20 mouse cellular contexts compared by ENCODE assay signal in genomic region chr4:119828386-119828785, GRCm38 (mm10).
DNase-seq lines count a peak whose midpoint lies in the region; ATAC-seq lines count a peak whose summit lies in the region.
"Had no signal": no experiment of that assay in that cellular context is flagged by ENCODE, and none has a peak within 500 bp of the region (broad histone marks: within the 10 kb centered on the region; RNA-seq: fewer than 3 reads in every experiment).

No protein-coding gene starts in this region.

- no peak overlapping the region for H3K27ac ChIP-seq in kidney, embryonic 14.5 days (ENCODE audit: low read depth, low read length)
- H3K27ac ChIP-seq: forebrain, embryonic 13.5 days; limb, embryonic 10.5 days; neural tube, embryonic 13.5 days had no signal

- no peaks in the 10 kb centered on the region for H3K9me3 ChIP-seq in kidney, embryonic 14.5 days (ENCODE audit: control insufficient read depth, low read length)
- H3K9me3 ChIP-seq: forebrain, embryonic 13.5 days; limb, embryonic 10.5 days; megakaryocyte, embryonic 14.5 days; neural tube, embryonic 13.5 days had no signal

- ATAC-seq in common myeloid progenitor, adult 5-6 weeks (replicated peaks; ENCODE audit: low read depth, poor library complexity, severe bottlenecking), result peak; percentile 68
- no peak for ATAC-seq in kidney, embryonic 14.5 days (ENCODE audit: low FRiP score, low TSS enrichment)
- ATAC-seq: forebrain, embryonic 13.5 days; inflammation-experienced regulatory T-cells, adult 6 months; liver, postnatal 0 days; Patski had no signal

- H3K9ac ChIP-seq in kidney, embryonic 14.5 days (ENCODE audit: low read depth, low read length), result no peak overlapping the region
- H3K9ac ChIP-seq: forebrain, embryonic 13.5 days; liver, postnatal 0 days; neural tube, embryonic 13.5 days had no signal

- WGBS in kidney, embryonic 14.5 days, result 68% methylated on average over 3 of the region's 3 CpGs

- H3K36me3 ChIP-seq in kidney, embryonic 14.5 days (ENCODE audit: control insufficient read depth, insufficient read depth, low read length), result no peaks in the 10 kb centered on the region
- H3K36me3 ChIP-seq: limb, embryonic 10.5 days; neural tube, embryonic 13.5 days had no signal

- no peak overlapping the region for H3K4me2 ChIP-seq in kidney, embryonic 14.5 days (replicated peaks; ENCODE audit: low read depth, low read length)
- H3K4me2 ChIP-seq: forebrain, embryonic 13.5 days; neural tube, embryonic 13.5 days had no signal

- H3K27me3 ChIP-seq in kidney, embryonic 14.5 days (ENCODE audit: control insufficient read depth, insufficient read depth, low read length), result no peaks in the 10 kb centered on the region
- H3K27me3 ChIP-seq: forebrain, embryonic 13.5 days; neural tube, embryonic 13.5 days; Patski had no signal

- no peaks in the 10 kb centered on the region for H3K4me1 ChIP-seq in kidney, embryonic 14.5 days (ENCODE audit: control insufficient read depth, insufficient read depth, low read length)
- H3K4me1 ChIP-seq: forebrain, embryonic 13.5 days; neural tube, embryonic 13.5 days had no signal

- DNase-seq in urinary bladder, postnatal 4 days (ENCODE audit: low spot score in 2 of 2), result peak; percentile 13 to 42
- no peak for DNase-seq in urinary bladder, postnatal 25 days (ENCODE audit: low spot score)
- peak; percentile 46 for DNase-seq in cerebellum, adult 8-10 months
- DNase-seq in thymus, postnatal 14 days, result no peak
- DNase-seq in kidney, adult 8-10 months, result no peak
- DNase-seq: adrenal gland, postnatal 10 days; gastrocnemius, postnatal 14 days; layer of hippocampus, postnatal 36 days; liver, postnatal 0 days; lung, postnatal 10 days; midbrain, embryonic 14.5 days; thymus, postnatal 25 days had no signal

- no peak overlapping the region for H3K4me3 ChIP-seq in kidney, embryonic 14.5 days (ENCODE audit: low read length)
- H3K4me3 ChIP-seq: forebrain, embryonic 13.5 days; limb, embryonic 10.5 days; megakaryocyte, embryonic 14.5 days; neural tube, embryonic 13.5 days had no signal

Comparison
In these comparisons a context has a peak if more than half of its experiments do, and no peak if none do; other contexts are left out.
1. DNase-seq: peak in urinary bladder, postnatal 4 days (2 of 2) and cerebellum, adult 8-10 months (single experiment); none in urinary bladder, postnatal 25 days (single experiment), thymus, postnatal 14 days (single experiment) and kidney, adult 8-10 months (0 of 2).